Mouse (Mus musculus): ENCODE results near the gene Olfr694.

- TF ChIP-seq CTCF (IDR thresholded peaks at IDR 0.05; ENCODE audit: low read depth, low read length) (no peak), GATA1 (IDR thresholded peaks at IDR 0.05; ENCODE audit: borderline replicate concordance, low read length) (no peak)
Observed at GRCm38 (mm10) chr7:106692976-106693375, 1.4 kb upstream of the Olfr694 start.
